Mouse (Mus musculus): ENCODE data around the gene Gm15085. TPM values are rescaled to one million over a fixed set of nuclear protein-coding genes. Genes with fewer than 3 reads are reported as not detected.
"Not testable (repeated sequence)": the region's sequence is repeated elsewhere in the genome, so short reads cannot be mapped to it uniquely, and the experiment has no call there.

Gm15085 gene
- polyA plus RNA-seq (2014; fragmentation: Nextera tagmentation; extraction: Ambion mirVana) = not detected in 2 replicates

GRCm38 (mm10) chrX:149447317-149447716 lies at the start of gene Gm15085:
Gm15085 (plus strand) TSS chrX:149447617.
- no CpG with 5 or more reads among the region's 6 CpGs for WGBS
- not testable (repeated sequence) for H3K36me3 ChIP-seq (ENCODE audit: control insufficient read depth, insufficient read depth, low read length); H3K27me3 ChIP-seq (ENCODE audit: control insufficient read depth, insufficient read depth, low read length); ATAC-seq (ENCODE audit: low FRiP score, low TSS enrichment); H3K9ac ChIP-seq (replicated peaks; ENCODE audit: low read length); H3K4me1 ChIP-seq (ENCODE audit: control insufficient read depth, insufficient read depth, low read length); H3K4me2 ChIP-seq (ENCODE audit: low read length); H3K4me3 ChIP-seq (replicated peaks; ENCODE audit: low read depth, low read length); DNase-seq; H3K9me3 ChIP-seq (ENCODE audit: control insufficient read depth, low read length); H3K27ac ChIP-seq (replicated peaks; ENCODE audit: low read depth, low read length)

Other genes starting within 250 kb of the Gm15085 start
- gene Gm15093, start 175.2 kb upstream of the Gm15085 start, polyA plus RNA-seq (2014; fragmentation: Nextera tagmentation; extraction: Ambion mirVana) = not detected in 2 replicates
- gene Gm10439, start 147.0 kb downstream of the Gm15085 start, polyA plus RNA-seq (2014; fragmentation: Nextera tagmentation; extraction: Ambion mirVana) = not detected in 2 replicates